Mouse (Mus musculus) cerebellum, postnatal 10 days (tissue): ENCODE results near the gene 4921524J17Rik.

Experiments
- DNase-seq, 2 experiments: peaks; one replicate each; pipeline ENCODE4 v3.0.0; 2021; ENCODE audit warnings: mixed read lengths in 2 of 2

The 4921524J17Rik gene

GRCm38 (mm10) chr8:85441564-85441963 is 8.9 kb upstream of the 4921524J17Rik start:
- no peak for DNase-seq

- DNase-seq, result no peak
Measured at GRCm38 (mm10) chr8:85435736-85436135, 3.1 kb upstream of the 4921524J17Rik start.

- DNase-seq, result no peak
Measured at GRCm38 (mm10) chr8:85434817-85435216, 2.2 kb upstream of the 4921524J17Rik start.

GRCm38 (mm10) chr8:85433017-85433393 is 372 bp upstream of the 4921524J17Rik start:
- DNase-seq, result no peak

GRCm38 (mm10) chr8:85431281-85432167 is 1.1 kb downstream of the 4921524J17Rik start:
- DNase-seq, result peak in 1 of 2 experiments; percentile 57

GRCm38 (mm10) chr8:85430801-85431200 is 1.8 kb downstream of the 4921524J17Rik start:
- DNase-seq, result peak in 1 of 2 experiments; percentile 21

GRCm38 (mm10) chr8:85429219-85429618 is 3.4 kb downstream of the 4921524J17Rik start:
- DNase-seq, result no peak

- DNase-seq, result no peak
Measured at GRCm38 (mm10) chr8:85427026-85427425, 5.6 kb downstream of the 4921524J17Rik start.

GRCm38 (mm10) chr8:85421329-85421728 is 11.3 kb downstream of the 4921524J17Rik start:
- no peak for DNase-seq

- no peak for DNase-seq
Measured at GRCm38 (mm10) chr8:85408526-85408925, 24.1 kb downstream of the 4921524J17Rik start.

GRCm38 (mm10) chr8:85408053-85408505 is 24.6 kb downstream of the 4921524J17Rik start:
- peak; percentile 52 to 70 for DNase-seq

- DNase-seq, result no peak
Measured at GRCm38 (mm10) chr8:85405961-85406360, 26.7 kb downstream of the 4921524J17Rik start.

GRCm38 (mm10) chr8:85405418-85405817 is 27.2 kb downstream of the 4921524J17Rik start:
- DNase-seq, result no peak

GRCm38 (mm10) chr8:85398548-85398947 is 34.1 kb downstream of the 4921524J17Rik start:
- DNase-seq, result no peak

- peak; percentile 55 to 56 for DNase-seq
Measured at GRCm38 (mm10) chr8:85397508-85397907, 35.1 kb downstream of the 4921524J17Rik start.

GRCm38 (mm10) chr8:85396432-85397079 is 36.1 kb downstream of the 4921524J17Rik start:
- DNase-seq, result no peak

- no peak for DNase-seq
Measured at GRCm38 (mm10) chr8:85395681-85396431, 36.8 kb downstream of the 4921524J17Rik start.

GRCm38 (mm10) chr8:85395017-85395416 is 37.6 kb downstream of the 4921524J17Rik start:
- no peak for DNase-seq

- DNase-seq, result no peak
Measured at GRCm38 (mm10) chr8:85393199-85393598, 39.4 kb downstream of the 4921524J17Rik start.

- DNase-seq, result no peak
Measured at GRCm38 (mm10) chr8:85391438-85391837, 41.2 kb downstream of the 4921524J17Rik start.

GRCm38 (mm10) chr8:85386205-85386604 is 46.4 kb downstream of the 4921524J17Rik start, which contains the start of gene Mylk3:
Gene Mylk3 (minus strand): TSS chr8:85386345.
- peak; percentile 74 to 77 for DNase-seq

- DNase-seq, result peak in 1 of 2 experiments; percentile 7
Measured at GRCm38 (mm10) chr8:85381926-85382325, 50.7 kb downstream of the 4921524J17Rik start.

- DNase-seq, result peak in 1 of 2 experiments; percentile 14
Measured at GRCm38 (mm10) chr8:85380824-85381209, 51.8 kb downstream of the 4921524J17Rik start.
